Mouse (Mus musculus) CH12.LX (cell line): ENCODE measurements around the gene Tnfrsf19.

Experiments
- CTCF ChIP-seq, 2 experiments: IDR thresholded peaks in 1 of 2; conservative IDR thresholded peaks in 1 of 2; 2 replicates each; pipeline ENCODE4 v1.5.1; 2011 to 2012; ENCODE audit warnings: low read depth in 2 of 2, low read length in 2 of 2, improper control_type of control experiment in 1 of 2, inconsistent platforms in 1 of 2, mild to moderate bottlenecking in 1 of 2, moderate library complexity in 1 of 2
- EP300 ChIP-seq: IDR thresholded peaks from 2 replicates; pipeline ENCODE4 v1.6.1; 2011; ENCODE audit warnings: low read length, improper control_type of control experiment
- IRF4 ChIP-seq: IDR thresholded peaks from 2 replicates; pipeline ENCODE4 v1.6.1; 2014; ENCODE audit warnings: low read depth, mild to moderate bottlenecking, inconsistent platforms, low read length, improper control_type of control experiment
- KAT2A ChIP-seq: IDR thresholded peaks from 2 replicates; pipeline ENCODE4 v1.6.1; 2012; ENCODE audit warnings: low read length, improper control_type of control experiment, inconsistent platforms; ENCODE audit not compliant: insufficient replicate concordance
- MEF2A ChIP-seq: IDR thresholded peaks from 2 replicates; pipeline ENCODE4 v1.6.1; 2014; ENCODE audit warnings: low read depth, mild to moderate bottlenecking, inconsistent platforms, low read length, improper control_type of control experiment, borderline replicate concordance

DNA sequence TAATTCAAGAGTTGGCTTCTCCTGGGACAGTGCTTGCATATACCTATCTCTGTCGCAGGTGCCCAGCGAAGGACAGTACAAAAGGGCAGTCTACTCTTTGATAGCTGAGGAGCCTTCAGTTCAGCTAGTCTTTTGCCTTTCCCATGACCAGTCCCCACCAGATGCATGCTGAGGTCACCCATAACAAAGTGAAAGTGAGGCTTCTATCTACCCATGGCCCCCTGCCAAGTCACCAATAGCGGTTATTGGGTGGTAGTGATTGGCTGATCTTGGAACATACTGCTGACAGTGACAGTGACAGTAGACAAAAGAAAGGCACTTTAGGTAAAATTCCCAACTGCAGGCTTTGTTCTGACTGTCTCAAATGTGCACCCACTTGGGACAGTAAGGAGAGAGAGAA lies 53.2 kb downstream of the Tnfrsf19 start:
- TF ChIP-seq EP300 (no peak), MEF2A (no peak), IRF4 (no peak), KAT2A (no peak), CTCF (conservative IDR thresholded peaks at IDR 0.05 in 1 of 2, IDR thresholded peaks at IDR 0.05 in 1 of 2; ENCODE audit: low read depth in 2 of 2, low read length in 2 of 2) (no peak)
